Mouse (Mus musculus): ENCODE data around the gene Farsb.

DNA sequence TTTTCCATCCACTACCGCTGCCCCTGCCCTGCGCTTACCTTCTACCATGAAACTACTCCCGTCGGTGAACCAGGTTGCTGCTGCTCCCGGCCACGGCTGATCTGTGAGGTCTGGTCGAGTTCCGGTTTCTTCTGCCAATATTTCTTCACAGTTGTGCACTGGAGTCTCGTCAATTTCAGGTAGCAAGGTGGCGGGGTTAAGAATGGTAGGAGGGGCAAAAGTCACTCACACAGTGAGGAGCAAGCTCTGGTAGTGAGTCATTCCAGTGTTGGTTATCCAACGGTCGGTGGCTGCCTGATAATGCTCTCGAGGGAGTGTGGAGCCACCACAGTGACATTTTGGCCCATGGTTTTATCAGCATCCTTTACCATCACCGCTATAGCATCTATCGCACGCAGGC is 12.3 kb upstream of the Farsb start:
- TF ChIP-seq GATA1 (IDR thresholded peaks at IDR 0.05; ENCODE audit: borderline replicate concordance, low read length) (no peak), FLI1 (IDR thresholded peaks at IDR 0.05; ENCODE audit: low read length) (no peak)

Data from megakaryocyte, embryonic 14.5 days (primary cell).